Mouse (Mus musculus): ENCODE measurements around the gene Mok.

- TF ChIP-seq POLR2A (IDR thresholded peaks at IDR 0.05; ENCODE audit: borderline replicate concordance, extremely low read depth, insufficient read depth, insufficient read length, poor library complexity, severe bottlenecking) = no peak
- TF ChIP-seq CTCF (IDR thresholded peaks at IDR 0.05; ENCODE audit: borderline replicate concordance, extremely low read depth, insufficient read depth, insufficient read length) = no peak
These were observed 38.0 kb downstream of the Mok start for GRCm38 (mm10) chr12:110802674-110803297.
